Mouse (Mus musculus): ENCODE measurements around the gene Atoh1. TPM values are rescaled to one million over a fixed set of nuclear protein-coding genes. Genes with fewer than 3 reads are reported as not detected.

The Atoh1 gene
- polyA plus RNA-seq, 2 experiments: not detected

DNA sequence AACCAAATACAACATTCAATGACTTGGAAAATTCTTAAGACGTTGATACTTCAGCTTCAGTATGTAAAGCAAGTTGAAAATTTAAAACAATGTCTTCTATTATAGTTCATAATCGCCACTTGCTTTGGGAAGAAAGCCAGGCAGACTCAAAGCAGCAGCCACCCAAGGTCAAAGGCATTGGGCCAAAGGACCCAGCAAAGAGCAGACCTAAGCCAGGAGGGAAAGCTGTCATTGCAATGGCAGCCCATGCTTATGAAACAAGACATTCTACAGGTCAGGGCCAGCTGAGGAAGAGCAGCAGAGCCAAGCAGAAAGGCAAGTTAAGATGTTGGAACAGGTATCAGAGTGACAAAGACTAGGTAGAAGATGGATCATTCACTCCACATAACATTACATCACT, 25.3 kb upstream of the Atoh1 start:
- WGBS (ENCODE audit: insufficient replicate concordance): 57% methylated on average over 2 of the region's 2 CpGs
- Histone ChIP-seq H3K36me3 (replicated peaks; ENCODE audit: control insufficient read depth, insufficient read depth, low read depth) (no peaks in the 10 kb centered on the region), H3K4me1 (replicated peaks; ENCODE audit: control insufficient read depth in 2 of 2, insufficient read depth in 2 of 2, low read length in 1 of 2) (no peaks in the 10 kb centered on the region), H3K9me3 (ENCODE audit: control insufficient read depth, low read length) (no peaks in the 10 kb centered on the region), H3K9ac (replicated peaks) (no peak overlapping the region), H3K4me2 (ENCODE audit: low read depth) (no peak overlapping the region), H3K27me3 (ENCODE audit: control insufficient read depth, insufficient read depth, low read length) (no peaks in the 10 kb centered on the region), H3K4me3 (ENCODE audit: insufficient read depth in 1 of 2, low read depth in 2 of 2, low read length in 2 of 2) (no peak overlapping the region), H3K27ac (no peak overlapping the region)
- ATAC-seq (ENCODE audit: insufficient read depth) (no peak), DNase-seq (ENCODE audit: low read depth in 3 of 3, low spot score in 3 of 3) (no peak)
- TF ChIP-seq EP300 (IDR thresholded peaks at IDR 0.05; ENCODE audit: low read depth) (no peak), CTCF (IDR thresholded peaks at IDR 0.05; ENCODE audit: low read depth) (no peak)

DNA sequence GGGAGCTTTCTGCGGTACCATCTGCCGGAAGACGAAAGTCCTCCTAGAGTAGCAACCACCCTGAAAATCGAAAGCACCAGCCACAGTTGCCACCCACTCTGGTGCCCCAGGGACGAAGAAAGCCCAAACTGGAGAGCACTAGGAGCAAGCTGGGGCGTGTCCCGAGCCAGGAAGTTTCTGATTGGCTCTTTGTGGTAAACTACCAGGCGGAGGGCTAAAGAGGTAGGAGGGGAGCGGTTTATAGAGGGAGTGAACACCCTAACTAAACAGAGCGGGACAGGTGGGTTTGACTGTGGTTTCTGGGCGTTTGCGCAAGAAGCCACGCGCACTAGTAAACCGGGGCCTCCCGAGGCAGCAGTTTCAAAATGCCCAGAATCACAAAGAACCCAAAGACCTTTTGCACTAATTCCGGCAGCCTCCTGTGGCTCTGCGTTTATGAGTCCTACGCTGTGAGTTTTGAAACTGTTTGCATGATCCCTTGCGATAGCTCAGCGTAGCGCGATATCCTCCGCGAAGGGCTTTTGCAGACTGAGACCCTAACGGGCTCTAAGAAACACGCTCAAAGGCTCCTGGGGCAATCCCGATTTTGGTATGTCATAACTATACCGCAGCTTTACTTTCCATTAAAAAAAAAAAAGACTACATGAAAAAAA, 1.0 kb upstream of the Atoh1 start:
- no peak overlapping the region for H3K9ac ChIP-seq (replicated peaks)
- H3K4me3 ChIP-seq (ENCODE audit: insufficient read depth in 1 of 2, low read depth in 2 of 2, low read length in 2 of 2): peak overlapping the region in 1 of 2 experiments; percentile 24; a peak in 1 of 4 replicates
- H3K27me3 ChIP-seq (ENCODE audit: control insufficient read depth, insufficient read depth, low read length): peaks cover 56% of the 10 kb centered on the region
- TF ChIP-seq CTCF (IDR thresholded peaks at IDR 0.05; ENCODE audit: low read depth) (no peak), EP300 (IDR thresholded peaks at IDR 0.05; ENCODE audit: low read depth) (no peak)
- DNase-seq (ENCODE audit: low read depth in 3 of 3, low spot score in 3 of 3) (peak in 1 of 3 experiments; percentile 2), ATAC-seq (ENCODE audit: insufficient read depth) (0 out of 2 replicates have a peak, but pooled peaks have one; percentile 23)
- no peaks in the 10 kb centered on the region for H3K9me3 ChIP-seq (ENCODE audit: control insufficient read depth, low read length)
- H3K4me1 ChIP-seq (replicated peaks; ENCODE audit: control insufficient read depth in 2 of 2, insufficient read depth in 2 of 2, low read length in 1 of 2): no peaks in the 10 kb centered on the region
- peak overlapping the region; percentile 47 for H3K4me2 ChIP-seq (ENCODE audit: low read depth)
- no peak overlapping the region for H3K27ac ChIP-seq
- WGBS (ENCODE audit: insufficient replicate concordance): 2% methylated on average over 29 of the region's 29 CpGs
- H3K36me3 ChIP-seq (replicated peaks; ENCODE audit: control insufficient read depth, insufficient read depth, low read depth): no peaks in the 10 kb centered on the region

- Histone ChIP-seq H3K27me3 (ENCODE audit: control insufficient read depth, insufficient read depth, low read length) (peaks cover 68% of the 10 kb centered on the region), H3K9me3 (ENCODE audit: control insufficient read depth, low read length) (no peaks in the 10 kb centered on the region), H3K27ac (no peak overlapping the region), H3K4me1 (replicated peaks; ENCODE audit: control insufficient read depth in 2 of 2, insufficient read depth in 2 of 2, low read length in 1 of 2) (no peaks in the 10 kb centered on the region), H3K36me3 (replicated peaks; ENCODE audit: control insufficient read depth, insufficient read depth, low read depth) (no peaks in the 10 kb centered on the region), H3K4me2 (ENCODE audit: low read depth) (peak overlapping the region; percentile 52), H3K4me3 (ENCODE audit: insufficient read depth in 1 of 2, low read depth in 2 of 2, low read length in 2 of 2) (peak overlapping the region; percentile 1 to 27; a peak in 3 of 4 replicates), H3K9ac (replicated peaks) (no peak overlapping the region)
- TF ChIP-seq CTCF (IDR thresholded peaks at IDR 0.05; ENCODE audit: low read depth) (no peak), EP300 (IDR thresholded peaks at IDR 0.05; ENCODE audit: low read depth) (no peak)
- no peak for ATAC-seq (ENCODE audit: insufficient read depth)
- WGBS (ENCODE audit: insufficient replicate concordance): 0% methylated on average over 52 of the region's 53 CpGs
- no peak for DNase-seq (ENCODE audit: low read depth in 3 of 3, low spot score in 3 of 3)
These were observed 496 bp downstream of the Atoh1 start for GRCm38 (mm10) chr6:64729231-64730011.

GRCm38 (mm10) chr6:64730030-64730429, 1.1 kb downstream of the Atoh1 start:
- H3K36me3 ChIP-seq (replicated peaks; ENCODE audit: control insufficient read depth, insufficient read depth, low read depth): no peaks in the 10 kb centered on the region
- H3K9ac ChIP-seq (replicated peaks): no peak overlapping the region
- no peak overlapping the region for H3K4me2 ChIP-seq (ENCODE audit: low read depth)
- under 1% methylated on average over 19 of the region's 19 CpGs for WGBS (ENCODE audit: insufficient replicate concordance)
- H3K4me1 ChIP-seq (replicated peaks; ENCODE audit: control insufficient read depth in 2 of 2, insufficient read depth in 2 of 2, low read length in 1 of 2): no peaks in the 10 kb centered on the region
- DNase-seq (ENCODE audit: low read depth in 3 of 3, low spot score in 3 of 3) (no peak), ATAC-seq (ENCODE audit: insufficient read depth) (no peak)
- peaks cover 74% of the 10 kb centered on the region for H3K27me3 ChIP-seq (ENCODE audit: control insufficient read depth, insufficient read depth, low read length)
- no peak overlapping the region for H3K4me3 ChIP-seq (ENCODE audit: insufficient read depth in 1 of 2, low read depth in 2 of 2, low read length in 2 of 2)
- H3K27ac ChIP-seq: no peak overlapping the region
- no peaks in the 10 kb centered on the region for H3K9me3 ChIP-seq (ENCODE audit: control insufficient read depth, low read length)
- TF ChIP-seq EP300 (IDR thresholded peaks at IDR 0.05; ENCODE audit: low read depth) (no peak), CTCF (IDR thresholded peaks at IDR 0.05; ENCODE audit: low read depth) (no peak)

GRCm38 (mm10) chr6:64730506-64731020, 1.6 kb downstream of the Atoh1 start:
- ATAC-seq (ENCODE audit: insufficient read depth): no peak
- Histone ChIP-seq H3K4me2 (ENCODE audit: low read depth) (no peak overlapping the region), H3K9me3 (ENCODE audit: control insufficient read depth, low read length) (no peaks in the 10 kb centered on the region), H3K9ac (replicated peaks) (no peak overlapping the region), H3K27me3 (ENCODE audit: control insufficient read depth, insufficient read depth, low read length) (peaks cover 79% of the 10 kb centered on the region), H3K4me1 (replicated peaks; ENCODE audit: control insufficient read depth in 2 of 2, insufficient read depth in 2 of 2, low read length in 1 of 2) (no peaks in the 10 kb centered on the region), H3K27ac (no peak overlapping the region), H3K36me3 (replicated peaks; ENCODE audit: control insufficient read depth, insufficient read depth, low read depth) (no peaks in the 10 kb centered on the region), H3K4me3 (ENCODE audit: insufficient read depth in 1 of 2, low read depth in 2 of 2, low read length in 2 of 2) (no peak overlapping the region)
- DNase-seq (ENCODE audit: low read depth in 3 of 3, low spot score in 3 of 3): no peak
- TF ChIP-seq CTCF (IDR thresholded peaks at IDR 0.05; ENCODE audit: low read depth): no peak
- TF ChIP-seq EP300 (IDR thresholded peaks at IDR 0.05; ENCODE audit: low read depth): no peak
- 8% methylated on average over 14 of the region's 14 CpGs for WGBS (ENCODE audit: insufficient replicate concordance)
